Mouse (Mus musculus) spleen, adult 2 months (tissue): ENCODE results near the gene Spata22. TPM values are rescaled to one million over a fixed set of nuclear protein-coding genes. Genes with fewer than 3 reads are reported as not detected.

Experiments
- DNase-seq, 2 experiments: peaks; one replicate each; pipeline versions ENCODE4 v3.0.0 to v3.0.0-alpha.2; 2012 to 2021; ENCODE audit warnings: low spot score in 2 of 2, low read depth in 1 of 2
- H3K27ac ChIP-seq: fragments of 200-500 bp; 2 replicates; pipeline ENCODE4 v1.5.1; 2012; ENCODE audit warnings: low read length, inconsistent platforms; ENCODE audit not compliant: insufficient read depth
- H3K27me3 ChIP-seq: fragments of 200-500 bp; 2 replicates; pipeline ENCODE4 v1.6.1; 2012; ENCODE audit warnings: mild to moderate bottlenecking, moderate library complexity, low read length, inconsistent platforms; ENCODE audit not compliant: control insufficient read depth, insufficient read depth
- H3K36me3 ChIP-seq: fragments of 200-500 bp; 2 replicates; pipeline ENCODE4 v1.6.1; 2012; ENCODE audit warnings: mild to moderate bottlenecking, low read length, inconsistent platforms; ENCODE audit not compliant: control insufficient read depth, insufficient read depth
- H3K4me1 ChIP-seq: fragments of 200-500 bp; 2 replicates; pipeline ENCODE4 v1.6.1; 2011; ENCODE audit warnings: inconsistent platforms; ENCODE audit not compliant: control insufficient read depth, insufficient read depth, insufficient read length
- H3K4me3 ChIP-seq: fragments of 200-500 bp; 2 replicates; pipeline ENCODE4 v1.5.1; 2011; ENCODE audit warnings: mild to moderate bottlenecking, inconsistent platforms; ENCODE audit not compliant: insufficient read depth, insufficient read length; ENCODE audit errors: extremely low read depth
- CTCF ChIP-seq: fragments of 200-500 bp; IDR thresholded peaks from 2 replicates; pipeline ENCODE4 v1.5.1; 2011; ENCODE audit warnings: mild to moderate bottlenecking, inconsistent platforms; ENCODE audit not compliant: insufficient read depth, insufficient read length, insufficient replicate concordance; ENCODE audit errors: extremely low read depth
- POLR2A ChIP-seq: fragments of 200-500 bp; IDR thresholded peaks from 2 replicates; pipeline ENCODE4 v1.6.1; 2011; ENCODE audit warnings: low read depth, low read length, inconsistent platforms
- WGBS: fragments of 180-500 bp; shearing (Covaris S2); methylation state at CpG from one replicate; pipeline ENCODE4 v1.1.7; 2018; 5-methylcytosine and 5-hydroxymethylcytosine counted together
- polyA plus RNA-seq: library from polyadenylated mRNA; depleted of rRNA; stranded (reverse); fragments of >200 nt; gene quantifications from 2 replicates; pipeline ENCODE4 v1.2.3, GENCODE M21; 2012; rRNA removed

Gene Spata22
- not detected in 2 replicates for polyA plus RNA-seq

- Histone ChIP-seq H3K27ac (no peak within 1 kb of the TSS), H3K4me3 (no peak within 1 kb of the TSS), H3K36me3 (no peaks in the 10 kb centered on the region), H3K4me1 (no peaks in the 10 kb centered on the region; the same call in 1 of the 2 replicates), H3K27me3 (no peaks in the 10 kb centered on the region)
- WGBS, result 90% methylated on average over 27 of the region's 27 CpGs
- no peak for DNase-seq
- TF ChIP-seq POLR2A (no peak), CTCF (no peak)
Measured at GRCm38 (mm10) chr11:73329442-73329841, at the start of gene Spata22, which contains the start of the genes Aspa and Gm49340. Gene Spata22 (plus strand): TSS chr11:73329741. Gene Aspa (minus strand): TSS chr11:73329596. Gene Gm49340 (plus strand): TSS chr11:73329741.

GRCm38 (mm10) chr11:73280710-73281109 lies 48.8 kb upstream of the Spata22 start:
- no peaks in the 10 kb centered on the region for H3K4me1 ChIP-seq
- H3K27ac ChIP-seq, result no peak overlapping the region
- no peak for DNase-seq
- no peak overlapping the region for H3K4me3 ChIP-seq
- H3K36me3 ChIP-seq, result no peaks in the 10 kb centered on the region
- no peaks in the 10 kb centered on the region for H3K27me3 ChIP-seq
- 18% methylated on average over 5 of the region's 5 CpGs for WGBS
- TF ChIP-seq POLR2A (no peak), CTCF (no peak)

- Histone ChIP-seq H3K4me1 (no peaks in the 10 kb centered on the region), H3K27ac (no peak overlapping the region), H3K27me3 (no peaks in the 10 kb centered on the region), H3K36me3 (no peaks in the 10 kb centered on the region), H3K4me3 (no peak overlapping the region)
- TF ChIP-seq POLR2A (no peak), CTCF (no peak)
- 6% methylated on average over 16 of the region's 16 CpGs for WGBS
- peak in 1 of 2 experiments; percentile 7 for DNase-seq
Measured at GRCm38 (mm10) chr11:73281528-73282027, 48.0 kb upstream of the Spata22 start.

GRCm38 (mm10) chr11:73283369-73283768 lies 46.2 kb upstream of the Spata22 start:
- Histone ChIP-seq H3K4me1 (no peaks in the 10 kb centered on the region), H3K27ac (no peak overlapping the region), H3K36me3 (no peaks in the 10 kb centered on the region), H3K4me3 (no peak overlapping the region), H3K27me3 (no peaks in the 10 kb centered on the region)
- TF ChIP-seq CTCF (no peak), POLR2A (no peak)
- WGBS, result 85% methylated on average over 9 of the region's 9 CpGs
- no peak for DNase-seq

- Histone ChIP-seq H3K4me1 (no peaks in the 10 kb centered on the region), H3K4me3 (no peak overlapping the region), H3K27me3 (no peaks in the 10 kb centered on the region), H3K27ac (no peak overlapping the region), H3K36me3 (no peaks in the 10 kb centered on the region)
- no peak for TF ChIP-seq CTCF
- no peak for TF ChIP-seq POLR2A
- 30% methylated on average over 1 of the region's 1 CpGs for WGBS
- DNase-seq, result no peak
Measured at GRCm38 (mm10) chr11:73283926-73284325, 45.6 kb upstream of the Spata22 start.

GRCm38 (mm10) chr11:73284351-73284750 lies 45.2 kb upstream of the Spata22 start:
- no peak for DNase-seq
- H3K27ac ChIP-seq, result no peak overlapping the region
- TF ChIP-seq POLR2A (no peak), CTCF (no peak)
- no peaks in the 10 kb centered on the region for H3K4me1 ChIP-seq
- no peaks in the 10 kb centered on the region for H3K27me3 ChIP-seq
- no peak overlapping the region for H3K4me3 ChIP-seq
- H3K36me3 ChIP-seq, result no peaks in the 10 kb centered on the region

- no peak for DNase-seq
- 84% methylated on average over 1 of the region's 1 CpGs for WGBS
- Histone ChIP-seq H3K4me1 (no peaks in the 10 kb centered on the region), H3K27ac (no peak overlapping the region), H3K27me3 (no peaks in the 10 kb centered on the region), H3K36me3 (no peaks in the 10 kb centered on the region), H3K4me3 (no peak overlapping the region)
- TF ChIP-seq POLR2A (no peak), CTCF (no peak)
Measured at GRCm38 (mm10) chr11:73289621-73290020, 39.9 kb upstream of the Spata22 start.
